Mouse (Mus musculus): Measurements from ENCODE around the gene Add1. TPM values are rescaled to one million over a fixed set of nuclear protein-coding genes. Genes with fewer than 3 reads are reported as not detected.

The Add1 gene
- total and polyA plus RNA-seq, 2 experiments from 2014 or later, result 166 to 272 TPM

- no peak overlapping the region for H3K27ac ChIP-seq
- no peaks in the 10 kb centered on the region for H3K4me1 ChIP-seq (ENCODE audit: insufficient read depth, low read length)
- peak; percentile 73 for TF ChIP-seq CTCF (IDR thresholded peaks at IDR 0.05; ENCODE audit: low read depth)
- H3K27me3 ChIP-seq (ENCODE audit: insufficient read depth, low read length), result no peaks in the 10 kb centered on the region
- ATAC-seq (peak; percentile 87), DNase-seq (ENCODE audit: low spot score) (peak; percentile 70)
- no peaks in the 10 kb centered on the region for H3K9me3 ChIP-seq (ENCODE audit: low read length)
- H3K4me2 ChIP-seq (ENCODE audit: low read depth, low read length), result no peak overlapping the region
- no peak overlapping the region for H3K4me3 ChIP-seq (ENCODE audit: low read length)
- WGBS, result 59% methylated on average over 5 of the region's 5 CpGs
- peaks cover 67% of the 10 kb centered on the region for H3K36me3 ChIP-seq (ENCODE audit: insufficient read depth, low read length)
- H3K9ac ChIP-seq (replicated peaks; ENCODE audit: low read length), result no peak overlapping the region
Observed at GRCm38 (mm10) chr5:34642932-34643331, 69.5 kb downstream of the Add1 start.

GRCm38 (mm10) chr5:34647581-34647980 is 74.1 kb downstream of the Add1 start:
- no peaks in the 10 kb centered on the region for H3K9me3 ChIP-seq (ENCODE audit: low read length)
- DNase-seq (ENCODE audit: low spot score), result peak; percentile 81
- H3K36me3 ChIP-seq (ENCODE audit: insufficient read depth, low read length), result peaks cover 74% of the 10 kb centered on the region
- no peak overlapping the region for H3K9ac ChIP-seq (replicated peaks; ENCODE audit: low read length)
- H3K27me3 ChIP-seq (ENCODE audit: insufficient read depth, low read length), result no peaks in the 10 kb centered on the region
- no peak overlapping the region for H3K4me2 ChIP-seq (ENCODE audit: low read depth, low read length)
- H3K27ac ChIP-seq, result no peak overlapping the region
- TF ChIP-seq CTCF (IDR thresholded peaks at IDR 0.05; ENCODE audit: low read depth), result peak; percentile 86
- H3K4me1 ChIP-seq (ENCODE audit: insufficient read depth, low read length), result no peaks in the 10 kb centered on the region
- ATAC-seq, result peak; percentile 64; the same call in 1 of the 2 replicates
- no peak overlapping the region for H3K4me3 ChIP-seq (ENCODE audit: low read length)
- WGBS, result 45% methylated on average over 4 of the region's 4 CpGs

- H3K4me1 ChIP-seq (ENCODE audit: insufficient read depth, low read length), result no peaks in the 10 kb centered on the region
- no peaks in the 10 kb centered on the region for H3K9me3 ChIP-seq (ENCODE audit: low read length)
- 97% methylated on average over 5 of the region's 5 CpGs for WGBS
- no peak for TF ChIP-seq CTCF (IDR thresholded peaks at IDR 0.05; ENCODE audit: low read depth)
- ATAC-seq (no peak), DNase-seq (ENCODE audit: low spot score) (no peak)
- no peak overlapping the region for H3K4me3 ChIP-seq (ENCODE audit: low read length)
- no peak overlapping the region for H3K9ac ChIP-seq (replicated peaks; ENCODE audit: low read length)
- H3K27me3 ChIP-seq (ENCODE audit: insufficient read depth, low read length), result no peaks in the 10 kb centered on the region
- H3K4me2 ChIP-seq (ENCODE audit: low read depth, low read length), result no peak overlapping the region
- H3K27ac ChIP-seq, result no peak overlapping the region
- H3K36me3 ChIP-seq (ENCODE audit: insufficient read depth, low read length), result peaks cover 76% of the 10 kb centered on the region
Observed at GRCm38 (mm10) chr5:34652961-34653360, 79.5 kb downstream of the Add1 start.

GRCm38 (mm10) chr5:34654881-34655280 is 81.4 kb downstream of the Add1 start:
- 73% methylated on average over 9 of the region's 9 CpGs for WGBS
- ATAC-seq, result no peak
- Histone ChIP-seq H3K27me3 (ENCODE audit: insufficient read depth, low read length) (no peaks in the 10 kb centered on the region), H3K27ac (no peak overlapping the region), H3K36me3 (ENCODE audit: insufficient read depth, low read length) (peaks cover 61% of the 10 kb centered on the region), H3K9me3 (ENCODE audit: low read length) (no peaks in the 10 kb centered on the region), H3K9ac (replicated peaks; ENCODE audit: low read length) (no peak overlapping the region), H3K4me1 (ENCODE audit: insufficient read depth, low read length) (no peaks in the 10 kb centered on the region), H3K4me3 (ENCODE audit: low read length) (no peak overlapping the region), H3K4me2 (ENCODE audit: low read depth, low read length) (no peak overlapping the region)
- no peak for DNase-seq (ENCODE audit: low spot score)
- TF ChIP-seq CTCF (IDR thresholded peaks at IDR 0.05; ENCODE audit: low read depth), result no peak

- no peaks in the 10 kb centered on the region for H3K27me3 ChIP-seq (ENCODE audit: insufficient read depth, low read length)
- H3K36me3 ChIP-seq (ENCODE audit: insufficient read depth, low read length), result peaks cover 36% of the 10 kb centered on the region
- TF ChIP-seq CTCF (IDR thresholded peaks at IDR 0.05; ENCODE audit: low read depth), result no peak
- no peaks in the 10 kb centered on the region for H3K9me3 ChIP-seq (ENCODE audit: low read length)
- H3K9ac ChIP-seq (replicated peaks; ENCODE audit: low read length), result no peak overlapping the region
- no peak for ATAC-seq
- H3K4me3 ChIP-seq (ENCODE audit: low read length), result no peak overlapping the region
- H3K4me2 ChIP-seq (ENCODE audit: low read depth, low read length), result no peak overlapping the region
- DNase-seq (ENCODE audit: low spot score), result no peak
- H3K4me1 ChIP-seq (ENCODE audit: insufficient read depth, low read length), result no peaks in the 10 kb centered on the region
- 92% methylated on average over 8 of the region's 8 CpGs for WGBS
- no peak overlapping the region for H3K27ac ChIP-seq
Observed at GRCm38 (mm10) chr5:34657556-34657955, 84.1 kb downstream of the Add1 start.

- ATAC-seq (peak; percentile 100), DNase-seq (ENCODE audit: low spot score) (peak; percentile 100)
- Histone ChIP-seq H3K27me3 (ENCODE audit: insufficient read depth, low read length) (no peaks in the 10 kb centered on the region), H3K27ac (peak within 1 kb of the TSS; percentile 79), H3K4me1 (ENCODE audit: insufficient read depth, low read length) (no peaks in the 10 kb centered on the region), H3K9ac (replicated peaks; ENCODE audit: low read length) (peak within 1 kb of the TSS; percentile 67), H3K4me3 (ENCODE audit: low read length) (peak within 1 kb of the TSS; percentile 77), H3K4me2 (ENCODE audit: low read depth, low read length) (peak within 1 kb of the TSS; percentile 76), H3K9me3 (ENCODE audit: low read length) (no peaks in the 10 kb centered on the region), H3K36me3 (ENCODE audit: insufficient read depth, low read length) (peaks cover 15% of the 10 kb centered on the region)
- TF ChIP-seq CTCF (IDR thresholded peaks at IDR 0.05; ENCODE audit: low read depth), result peak; percentile 90
- 1% methylated on average over 60 of the region's 60 CpGs for WGBS
Observed at GRCm38 (mm10) chr5:34659686-34660590, 86.5 kb downstream of the Add1 start, which contains the start of the genes Nop14 and Grk4. Nop14 (minus strand) TSS chr5:34660148. Grk4 (plus strand) TSS chr5:34660379.

Data from hindbrain, postnatal 0 days (tissue).